Comparison of ENCODE assay signal across 9 mouse cellular contexts in the genomic region with DNA sequence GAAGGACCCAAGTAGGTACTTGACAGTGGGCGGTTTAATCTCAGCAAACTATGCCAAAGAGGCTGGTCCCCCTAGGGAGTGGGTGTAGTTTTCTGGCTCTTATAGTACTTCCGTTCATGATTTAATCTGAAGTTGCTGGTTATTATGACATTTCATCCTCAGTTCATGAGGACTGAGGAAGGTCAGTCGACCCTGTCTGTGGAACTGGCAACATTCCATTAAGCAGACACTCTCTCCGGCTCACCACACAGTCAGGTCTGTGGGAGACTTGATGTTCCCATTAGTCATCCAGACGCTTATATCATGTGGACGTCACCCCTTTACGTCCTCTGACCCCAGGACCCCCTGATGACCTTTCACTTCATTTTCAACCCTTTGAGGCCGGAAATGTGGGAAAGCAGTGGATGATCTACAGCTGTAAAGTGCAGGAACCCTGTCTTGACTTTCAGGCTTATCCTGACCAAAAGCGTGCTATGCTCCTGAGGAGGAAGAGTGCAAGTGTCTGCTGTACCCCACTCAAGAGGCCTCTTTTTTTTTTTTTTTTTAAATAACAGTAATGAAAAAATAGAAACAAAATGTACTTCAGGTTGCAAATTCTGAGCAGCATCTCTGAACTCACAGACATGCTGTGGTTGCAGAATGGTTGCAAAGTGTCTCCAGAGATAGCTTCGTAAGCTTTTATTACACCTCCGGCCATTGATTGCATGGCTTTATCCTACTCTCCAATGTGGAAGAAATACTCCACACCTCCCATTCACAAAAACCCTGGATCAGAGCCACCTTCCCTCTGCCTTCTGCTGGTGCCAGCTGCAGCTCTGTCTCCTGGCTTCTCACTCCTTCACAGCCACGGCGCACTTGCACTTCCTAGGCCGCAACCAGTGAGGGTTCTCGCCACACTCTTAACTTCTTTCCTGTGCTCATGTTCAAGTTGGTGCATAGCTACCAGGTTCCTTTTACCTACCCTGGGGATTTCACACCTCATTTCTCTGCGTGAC.
DNase-seq lines count a peak whose midpoint lies in the region; ATAC-seq lines count a peak whose summit lies in the region.
"Had no signal": no experiment of that assay in that cellular context is flagged by ENCODE, and none has a peak within 500 bp of the region (broad histone marks: within the 10 kb centered on the region; RNA-seq: fewer than 3 reads in every experiment).

No protein-coding gene starts in this region.

- intact Hi-C loops in left cerebral cortex, postnatal 36 days (cut with DNase I), result no loop called here

- H3K4me3 ChIP-seq in forebrain, embryonic 12.5 days (replicated peaks), result no peak overlapping the region
- H3K4me3 ChIP-seq: limb, embryonic 15.5 days had no signal

- peak; percentile 20 for DNase-seq in layer of hippocampus, adult 11-12 months (ENCODE audit: low spot score)
- no peak for DNase-seq in layer of hippocampus, adult 9-10 months (ENCODE audit: low spot score)
- DNase-seq in kidney, adult 18-20 months, result peak; percentile 18
- DNase-seq in left cerebral cortex, postnatal 36 days (ENCODE audit: low spot score in 2 of 2), result peak; percentile 29 to 32
- no peak for DNase-seq in B cell, adult 2 months
- DNase-seq in ovary, adult 18-20 months (ENCODE audit: low spot score), result no peak

- H3K4me1 ChIP-seq in forebrain, embryonic 12.5 days, result no peaks in the 10 kb centered on the region; the same call in 1 of the 2 replicates

- no peaks in the 10 kb centered on the region for H3K36me3 ChIP-seq in forebrain, embryonic 12.5 days (replicated peaks)
- H3K36me3 ChIP-seq: limb, embryonic 15.5 days had no signal

- no peak overlapping the region for H3K4me2 ChIP-seq in forebrain, embryonic 12.5 days
- H3K4me2 ChIP-seq: limb, embryonic 15.5 days had no signal

- 81% methylated on average over 16 of the region's 16 CpGs for WGBS in forebrain, embryonic 12.5 days

- ATAC-seq in forebrain, embryonic 12.5 days (ENCODE audit: low FRiP score), result no peak; the same call in 1 of the 2 replicates
- ATAC-seq in erythroblast, adult 5-6 weeks (replicated peaks; ENCODE audit: low FRiP score, poor library complexity, severe bottlenecking), result no peak

- H3K9me3 ChIP-seq in forebrain, embryonic 12.5 days, result no peaks in the 10 kb centered on the region
- H3K9me3 ChIP-seq: limb, embryonic 15.5 days had no signal

- H3K27ac ChIP-seq in forebrain, embryonic 12.5 days, result 0 out of 2 replicates have a peak overlapping the region, but pooled peaks have one; percentile 25

- no peaks in the 10 kb centered on the region for H3K27me3 ChIP-seq in forebrain, embryonic 12.5 days
- H3K27me3 ChIP-seq: limb, embryonic 15.5 days had no signal

- H3K9ac ChIP-seq in forebrain, embryonic 12.5 days, result no peak overlapping the region
- H3K9ac ChIP-seq: limb, embryonic 15.5 days had no signal

Comparison
In these comparisons a context has a peak if more than half of its experiments do, and no peak if none do; other contexts are left out.
1. DNase-seq: peak in layer of hippocampus, adult 11-12 months (single experiment), kidney, adult 18-20 months (single experiment) and left cerebral cortex, postnatal 36 days (2 of 2); none in layer of hippocampus, adult 9-10 months (single experiment), B cell, adult 2 months (0 of 2) and ovary, adult 18-20 months (single experiment).